Mouse (Mus musculus) MEL (cell line): ENCODE measurements around the gene Fhl3. TPM values are rescaled to one million over a fixed set of nuclear protein-coding genes. Genes with fewer than 3 reads are reported as not detected.

Source experiments
- DNase-seq: peaks from one replicate; pipeline ENCODE4 v3.0.0; 2011; ENCODE audit warnings: low read depth, low spot score
- H3K27ac ChIP-seq: 2 replicates; pipeline ENCODE4 v1.5.1; 2012; ENCODE audit warnings: low read depth, mild to moderate bottlenecking, control low read depth, low read length, moderate library complexity; ENCODE audit not compliant: control insufficient read depth
- H3K27me3 ChIP-seq, 2 experiments: fragments of 150-350 bp in 1 of 2; sonication (generic) in 1 of 2; 2 replicates each; pipeline ENCODE4 v1.6.1; 2012; ENCODE audit warnings: low read length in 2 of 2, mild to moderate bottlenecking in 2 of 2, improper control_type of control experiment in 1 of 2, moderate library complexity in 1 of 2; ENCODE audit not compliant: insufficient read depth in 2 of 2, control insufficient read depth in 1 of 2
- H3K36me3 ChIP-seq, 2 experiments: 2 replicates each; pipeline ENCODE4 v1.6.1; 2012 to 2014; ENCODE audit warnings: low read length in 2 of 2, improper control_type of control experiment in 1 of 2, inconsistent platforms in 1 of 2, mild to moderate bottlenecking in 1 of 2; ENCODE audit not compliant: insufficient read depth in 2 of 2, control insufficient read depth in 1 of 2
- H3K4me1 ChIP-seq, 2 experiments: fragments of 150-350 bp in 1 of 2; sonication (generic) in 1 of 2; 2 replicates each; pipeline ENCODE4 v1.6.1; 2012; ENCODE audit warnings: low read length in 2 of 2, improper control_type of control experiment in 1 of 2, mild to moderate bottlenecking in 1 of 2; ENCODE audit not compliant: insufficient read depth in 2 of 2, control insufficient read depth in 1 of 2
- H3K4me3 ChIP-seq, 2 experiments: fragments of 150-350 bp in 1 of 2; sonication (generic) in 1 of 2; 2 replicates each; pipeline ENCODE4 v1.5.1; 2012; ENCODE audit warnings: low read depth in 2 of 2, low read length in 2 of 2, mild to moderate bottlenecking in 2 of 2, moderate library complexity in 2 of 2, control low read depth in 1 of 2, improper control_type of control experiment in 1 of 2; ENCODE audit not compliant: control insufficient read depth in 1 of 2, insufficient read depth in 1 of 2
- H3K79me2 ChIP-seq: 2 replicates; pipeline ENCODE4 v1.6.1; 2012; ENCODE audit warnings: mild to moderate bottlenecking, low read length, moderate library complexity; ENCODE audit not compliant: control insufficient read depth, poor library complexity, insufficient read depth
- H3K9ac ChIP-seq: 2 replicates; pipeline ENCODE4 v1.6.1; 2012; ENCODE audit warnings: low read depth, mild to moderate bottlenecking, control low read depth, low read length, moderate library complexity; ENCODE audit not compliant: control insufficient read depth, poor library complexity, severe bottlenecking
- H3K9me3 ChIP-seq: fragments of 150-350 bp; sonication (generic); replicated peaks from 2 replicates; pipeline ENCODE4 v1.6.1; 2012; ENCODE audit warnings: mild to moderate bottlenecking, low read length, improper control_type of control experiment, moderate library complexity; ENCODE audit not compliant: insufficient read depth
- CHD1 ChIP-seq: IDR thresholded peaks from 2 replicates; pipeline ENCODE4 v1.6.1; 2012; ENCODE audit warnings: low read depth, mild to moderate bottlenecking, inconsistent platforms, low read length, improper control_type of control experiment
- CHD2 ChIP-seq: IDR thresholded peaks from 2 replicates; pipeline ENCODE4 v1.6.1; 2011; ENCODE audit warnings: low read length, improper control_type of control experiment
- ELF1 ChIP-seq: IDR thresholded peaks from 2 replicates; pipeline ENCODE4 v1.6.1; 2014; ENCODE audit warnings: low read depth, mild to moderate bottlenecking, inconsistent platforms, low read length, improper control_type of control experiment, moderate library complexity
- EP300 ChIP-seq, 2 experiments: IDR thresholded peaks; 2 replicates each; pipeline ENCODE4 v1.6.1; 2011; ENCODE audit warnings: improper control_type of control experiment in 2 of 2, low read length in 2 of 2, low read depth in 1 of 2, mild to moderate bottlenecking in 1 of 2
- ETS1 ChIP-seq: IDR thresholded peaks from 2 replicates; pipeline ENCODE4 v1.6.1; 2012; ENCODE audit warnings: low read depth, mild to moderate bottlenecking, inconsistent platforms, low read length, improper control_type of control experiment, moderate library complexity
- GABPA ChIP-seq: IDR thresholded peaks from 2 replicates; pipeline ENCODE4 v1.6.1; 2012; ENCODE audit warnings: low read depth, mild to moderate bottlenecking, inconsistent platforms, low read length, improper control_type of control experiment, moderate library complexity
- GATA1 ChIP-seq: IDR thresholded peaks from 2 replicates; pipeline ENCODE4 v1.6.1; 2011; ENCODE audit warnings: low read depth, low read length, improper control_type of control experiment
- HCFC1 ChIP-seq: IDR thresholded peaks from 2 replicates; pipeline ENCODE4 v1.6.1; 2012; ENCODE audit warnings: low read depth, mild to moderate bottlenecking, inconsistent platforms, low read length, improper control_type of control experiment, moderate library complexity
- JUND ChIP-seq: IDR thresholded peaks from 2 replicates; pipeline ENCODE4 v1.6.1; 2011; ENCODE audit warnings: low read depth, mild to moderate bottlenecking, improper control_type of control experiment, low read length
- KAT2A ChIP-seq: conservative IDR thresholded peaks from 2 replicates; pipeline ENCODE4 v1.6.1; 2012; ENCODE audit warnings: low read depth, low read length, improper control_type of control experiment, inconsistent platforms
- MAX ChIP-seq: IDR thresholded peaks from 2 replicates; pipeline ENCODE4 v1.6.1; 2011; ENCODE audit warnings: low read length, improper control_type of control experiment
- MAZ ChIP-seq: IDR thresholded peaks from 2 replicates; pipeline ENCODE4 v1.6.1; 2012; ENCODE audit warnings: low read depth, mild to moderate bottlenecking, inconsistent platforms, low read length, improper control_type of control experiment
- MXI1 ChIP-seq: IDR thresholded peaks from 2 replicates; pipeline ENCODE4 v1.6.1; 2011; ENCODE audit warnings: mild to moderate bottlenecking, low read depth, low read length, improper control_type of control experiment
- MYB ChIP-seq: IDR thresholded peaks from 2 replicates; pipeline ENCODE4 v1.6.1; 2011; ENCODE audit warnings: mild to moderate bottlenecking, low read depth, low read length, improper control_type of control experiment
- NELFE ChIP-seq: IDR thresholded peaks from 2 replicates; pipeline ENCODE4 v1.6.1; 2011; ENCODE audit warnings: low read depth, low read length, improper control_type of control experiment
- NRF1 ChIP-seq: IDR thresholded peaks from 2 replicates; pipeline ENCODE4 v1.6.1; 2014; ENCODE audit warnings: low read depth, mild to moderate bottlenecking, inconsistent platforms, low read length, improper control_type of control experiment, moderate library complexity; ENCODE audit not compliant: poor library complexity, insufficient read depth, severe bottlenecking
- POLR2A ChIP-seq, 2 experiments: IDR thresholded peaks; 2 replicates each; pipeline ENCODE4 v1.6.1; 2011 to 2012; ENCODE audit warnings: low read length in 2 of 2, mild to moderate bottlenecking in 2 of 2, control low read depth in 1 of 2, improper control_type of control experiment in 1 of 2, low read depth in 1 of 2, moderate library complexity in 1 of 2; ENCODE audit not compliant: control insufficient read depth in 1 of 2, insufficient read depth in 1 of 2, poor library complexity in 1 of 2
- POLR2AphosphoS2 ChIP-seq: IDR thresholded peaks from 2 replicates; pipeline ENCODE4 v1.6.1; 2011; ENCODE audit warnings: low read length, improper control_type of control experiment
- RCOR1 ChIP-seq: IDR thresholded peaks from 2 replicates; pipeline ENCODE4 v1.6.1; 2012; ENCODE audit warnings: low read depth, mild to moderate bottlenecking, inconsistent platforms, low read length, improper control_type of control experiment
- SIN3A ChIP-seq: IDR thresholded peaks from 2 replicates; pipeline ENCODE4 v1.6.1; 2012; ENCODE audit warnings: low read length, improper control_type of control experiment, inconsistent platforms
- TBP ChIP-seq: IDR thresholded peaks from 2 replicates; pipeline ENCODE4 v1.8.0; 2011; ENCODE audit warnings: low read depth, low read length, improper control_type of control experiment
- TCF12 ChIP-seq: IDR thresholded peaks from 2 replicates; pipeline ENCODE4 v1.6.1; 2014; ENCODE audit warnings: low read depth, mild to moderate bottlenecking, inconsistent platforms, low read length, improper control_type of control experiment, moderate library complexity
- UBTF ChIP-seq: IDR thresholded peaks from 2 replicates; pipeline ENCODE4 v1.6.1; 2012; ENCODE audit warnings: low read depth, mild to moderate bottlenecking, inconsistent platforms, low read length, improper control_type of control experiment, moderate library complexity, borderline replicate concordance; ENCODE audit not compliant: insufficient read depth
- USF1 ChIP-seq: IDR thresholded peaks from 2 replicates; pipeline ENCODE4 v1.6.1; 2014; ENCODE audit warnings: low read depth, mild to moderate bottlenecking, inconsistent platforms, low read length, improper control_type of control experiment, moderate library complexity
- ZC3H11A ChIP-seq: IDR thresholded peaks from 2 replicates; pipeline ENCODE4 v1.6.1; 2012; ENCODE audit warnings: low read depth, mild to moderate bottlenecking, inconsistent platforms, low read length, improper control_type of control experiment
- ZKSCAN1 ChIP-seq: IDR thresholded peaks from 2 replicates; pipeline ENCODE4 v1.6.1; 2012; ENCODE audit warnings: low read depth, mild to moderate bottlenecking, inconsistent platforms, low read length, improper control_type of control experiment, moderate library complexity
- ZMIZ1 ChIP-seq: IDR thresholded peaks from 2 replicates; pipeline ENCODE4 v1.6.1; 2012; ENCODE audit warnings: low read depth, mild to moderate bottlenecking, inconsistent platforms, low read length, improper control_type of control experiment, moderate library complexity
- ZNF384 ChIP-seq: IDR thresholded peaks from 2 replicates; pipeline ENCODE4 v1.6.1; 2012; ENCODE audit warnings: low read depth, mild to moderate bottlenecking, inconsistent platforms, low read length, improper control_type of control experiment
- polyA plus RNA-seq, 2 experiments: library from polyadenylated mRNA; stranded (reverse) in 1 of 2; unstranded in 1 of 2; fragments of >175 nt in 1 of 2; fragments of >200 nt in 1 of 2; gene quantifications; 2 replicates each; pipeline versions ENCODE4 v1.2.1 to v1.2.4; 2012; ENCODE audit warnings: low replicate concordance in 2 of 2, low read depth in 1 of 2; ENCODE audit not compliant: insufficient read length in 2 of 2, insufficient read depth in 1 of 2, missing spikeins in 1 of 2
- total RNA-seq: library from RNA; depleted of rRNA; stranded (reverse); fragments of 300-350 nt; gene quantifications from 2 replicates; pipeline ENCODE4 v1.2.3, GENCODE M21; 2012

Fhl3 gene
- total and polyA plus RNA-seq, 3 experiments = 5.6 to 13.8 TPM; not detected in 1

DNA sequence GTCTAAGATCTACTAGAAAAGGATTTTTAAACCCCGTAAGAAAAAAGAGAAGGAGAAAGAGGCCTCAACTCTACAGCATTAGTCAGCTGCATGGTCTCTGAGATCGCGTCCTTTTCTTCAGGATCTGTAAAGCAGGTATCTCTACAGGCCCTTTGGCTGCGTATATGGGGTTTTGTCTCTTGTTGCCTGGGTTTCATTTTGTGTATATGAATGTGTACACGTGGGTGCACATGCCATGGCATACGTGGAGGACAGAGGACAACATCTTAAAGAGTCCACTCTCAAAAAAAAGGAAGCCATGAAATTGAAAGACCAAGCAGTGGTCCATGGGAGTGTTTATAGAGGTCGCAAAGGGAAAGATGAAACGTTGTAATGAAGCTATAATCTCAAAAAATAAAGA, 9.0 kb upstream of the Fhl3 start (continued):
- no peak for TF ChIP-seq TCF12

GRCm38 (mm10) chr4:124692416-124692861, 8.1 kb upstream of the Fhl3 start:
- H3K4me3 ChIP-seq = peak overlapping the region; percentile 91 to 99
- peak overlapping the region; percentile 93 for H3K9ac ChIP-seq
- no peaks in the 10 kb centered on the region for H3K27me3 ChIP-seq
- peak; percentile 51 for DNase-seq
- TF ChIP-seq MAZ = no peak
- no peak for TF ChIP-seq JUND
- peak; percentile 76 for TF ChIP-seq ZNF384
- peaks cover 2 to 24% of the 10 kb centered on the region in 2 experiments for H3K36me3 ChIP-seq
- H3K79me2 ChIP-seq = peaks cover 43% of the 10 kb centered on the region
- H3K9me3 ChIP-seq = no peaks in the 10 kb centered on the region
- H3K27ac ChIP-seq = peak overlapping the region; percentile 62
- peaks cover 2 to 25% of the 10 kb centered on the region in 2 experiments; a peak in 3 of 4 replicates for H3K4me1 ChIP-seq

DNA sequence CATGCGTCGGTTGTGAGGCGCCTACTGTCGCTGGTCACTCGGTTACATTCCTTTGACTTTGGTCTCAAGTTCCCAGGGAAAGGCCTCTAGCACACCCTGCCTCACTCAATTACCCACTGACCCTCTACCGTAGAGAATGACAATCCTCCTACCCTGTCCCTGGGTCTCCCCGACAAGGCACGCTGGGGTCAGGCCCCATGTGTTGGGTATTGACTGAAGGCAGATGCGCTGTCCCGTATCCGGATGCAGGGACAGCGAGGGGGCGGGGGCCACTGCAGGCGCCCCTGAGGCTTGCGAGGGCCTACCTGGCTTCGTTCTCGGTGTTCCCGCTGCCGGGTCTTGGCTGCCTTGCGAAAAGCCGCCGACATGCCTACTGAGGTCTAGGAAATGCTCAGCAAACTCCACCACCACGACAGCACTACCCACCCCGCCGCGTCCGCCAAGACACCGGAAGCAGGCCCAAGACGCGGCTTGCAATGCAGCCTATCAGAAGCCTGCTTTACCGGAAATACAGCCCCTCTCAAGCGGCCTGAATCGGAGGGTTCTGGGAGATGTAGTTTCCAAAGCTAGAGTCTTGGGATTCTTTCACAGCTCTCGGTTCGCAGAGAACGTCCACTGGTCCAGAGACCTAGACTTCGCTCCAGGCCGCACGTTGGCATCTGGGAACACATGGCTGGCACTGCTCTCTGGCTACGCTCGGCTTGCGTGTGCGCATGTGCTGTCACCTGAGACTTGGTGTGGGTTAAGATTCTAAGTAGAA, 7.2 kb upstream of the Fhl3 start, which contains the start of gene Utp11:
Gene Utp11, minus strand, starts transcription at position 466 of the 760 bp plus-strand sequence.
- peak within 1 kb of the TSS; percentile 91 to 99 for H3K4me3 ChIP-seq
- H3K36me3 ChIP-seq = peaks cover under 1 to 24% of the 10 kb centered on the region in 2 experiments; a peak in 3 of 4 replicates
- DNase-seq = peak; percentile 95
- H3K27me3 ChIP-seq = no peaks in the 10 kb centered on the region
- H3K4me1 ChIP-seq = peaks cover 2 to 25% of the 10 kb centered on the region in 2 experiments; a peak in 3 of 4 replicates
- peak within 1 kb of the TSS; percentile 93 for H3K9ac ChIP-seq
- H3K27ac ChIP-seq = peak within 1 kb of the TSS; percentile 62
- peaks cover 38% of the 10 kb centered on the region for H3K79me2 ChIP-seq
- H3K9me3 ChIP-seq = no peaks in the 10 kb centered on the region
- TF ChIP-seq POLR2AphosphoS2 (peak; percentile 71), USF1 (no peak; the same call in 1 of the 2 replicates), ETS1 (no peak), CHD2 (peak; percentile 64), MYB (no peak), GATA1 (no peak), NELFE (peak; percentile 83), GABPA (no peak), NRF1 (peak; percentile 41; the same call in 1 of the 2 replicates), SIN3A (peak; percentile 80), POLR2A (IDR thresholded peaks at IDR 0.05; ENCODE audit: control insufficient read depth in 1 of 2, insufficient read depth in 1 of 2, low read depth in 1 of 2, low read length in 2 of 2, poor library complexity in 1 of 2) (peak; percentile 71 to 85), MXI1 (peak; percentile 82), MAZ (peak; percentile 23; the same call in 1 of the 2 replicates), ZMIZ1 (peak; percentile 41; the same call in 1 of the 2 replicates), CHD1 (no peak), ZC3H11A (no peak), MAX (peak; percentile 67), RCOR1 (no peak), ELF1 (peak; percentile 78), TCF12 (no peak), UBTF (no peak), ZKSCAN1 (no peak), KAT2A (peak; percentile 95), JUND (no peak), ZNF384 (0 out of 2 replicates have a peak, but pooled peaks have one; percentile 2), TBP (peak; percentile 80), HCFC1 (peak; percentile 100), EP300 (IDR thresholded peaks at IDR 0.05; ENCODE audit: low read depth in 1 of 2, low read length in 2 of 2) (0 out of 4 replicates have a peak, but pooled peaks of 1 of the 2 experiments have one; percentile 8)
